Mouse (Mus musculus) kidney, embryonic 14.5 days (tissue): ENCODE measurements around the gene Gtpbp1. TPM values are rescaled to one million over a fixed set of nuclear protein-coding genes. Genes with fewer than 3 reads are reported as not detected.
A peak's percentile ranks its signal among the peaks of the same experiment; 100 is the strongest.

Experiments
- ATAC-seq: fragments of 200-750 bp; cut with Nextera tagmentation; 2 replicates; pipeline ENCODE4 v1.8.0; 2017; ENCODE audit warnings: moderate number of reproducible peaks, mild to moderate bottlenecking, moderate TSS enrichment, moderate library complexity; ENCODE audit not compliant: low FRiP score, low TSS enrichment
- H3K27ac ChIP-seq: fragments of 300-500 bp; sonication (generic); 2 replicates; pipeline ENCODE4 v1.5.1; 2014; ENCODE audit warnings: low read depth, mild to moderate bottlenecking, low read length, moderate library complexity, mixed read lengths
- H3K27me3 ChIP-seq: fragments of 300-500 bp; sonication (generic); 2 replicates; pipeline ENCODE4 v1.6.1; 2014; ENCODE audit warnings: mild to moderate bottlenecking, low read length; ENCODE audit not compliant: control insufficient read depth, insufficient read depth
- H3K36me3 ChIP-seq: fragments of 300-500 bp; sonication (generic); 2 replicates; pipeline ENCODE4 v1.6.1; 2014; ENCODE audit warnings: low read length, mixed read lengths; ENCODE audit not compliant: control insufficient read depth, insufficient read depth
- H3K4me1 ChIP-seq: fragments of 300-500 bp; sonication (generic); 2 replicates; pipeline ENCODE4 v1.6.1; 2014; ENCODE audit warnings: low read length, mixed read lengths; ENCODE audit not compliant: control insufficient read depth, insufficient read depth
- H3K4me2 ChIP-seq: fragments of 300-500 bp; sonication (generic); replicated peaks from 2 replicates; pipeline ENCODE4 v1.6.1; 2014; ENCODE audit warnings: low read depth, mild to moderate bottlenecking, low read length
- H3K4me3 ChIP-seq: fragments of 300-500 bp; sonication (generic); 2 replicates; pipeline ENCODE4 v1.5.1; 2014; ENCODE audit warnings: mild to moderate bottlenecking, low read length
- H3K9ac ChIP-seq: fragments of 300-500 bp; sonication (generic); 2 replicates; pipeline ENCODE4 v1.6.1; 2014; ENCODE audit warnings: low read depth, mild to moderate bottlenecking, low read length, moderate library complexity
- H3K9me3 ChIP-seq: fragments of 300-500 bp; sonication (generic); 2 replicates; pipeline ENCODE4 v1.6.1; 2016; ENCODE audit warnings: low read length; ENCODE audit not compliant: control insufficient read depth
- WGBS: fragments of 180-500 bp; shearing (Covaris S2); extraction: QIAGEN DNeasy Blood & Tissue Kit; methylation state at CpG from one replicate; pipeline ENCODE4 v1.1.7; 2014; 5-methylcytosine and 5-hydroxymethylcytosine counted together
- polyA plus RNA-seq: library from polyadenylated mRNA; unstranded; fragments of >200 nt; fragmentation: Nextera tagmentation; extraction: Ambion mirVana; gene quantifications from 2 replicates; pipeline ENCODE4 v1.2.1, GENCODE M21; 2014

Gene Gtpbp1
- polyA plus RNA-seq, 1 experiment from 2014 or later = 31.6 TPM

GRCm38 (mm10) chr15:79681973-79682372 lies 8.7 kb upstream of the Gtpbp1 start:
- 82% methylated on average over 4 of the region's 4 CpGs for WGBS

GRCm38 (mm10) chr15:79683146-79683545 lies 7.5 kb upstream of the Gtpbp1 start:
- no peak overlapping the region for H3K4me2 ChIP-seq
- WGBS = 73% methylated on average over 6 of the region's 6 CpGs

More at GRCm38 (mm10) chr15:79681973-79682372, 8.7 kb upstream of the Gtpbp1 start:
- no peaks in the 10 kb centered on the region for H3K27me3 ChIP-seq
- no peak overlapping the region for H3K9ac ChIP-seq
- H3K4me1 ChIP-seq = peaks cover 35% of the 10 kb centered on the region
- H3K36me3 ChIP-seq = peaks cover 3% of the 10 kb centered on the region; the same call in 1 of the 2 replicates
- no peak overlapping the region for H3K27ac ChIP-seq
- no peak overlapping the region for H3K4me2 ChIP-seq
- H3K4me3 ChIP-seq = no peak overlapping the region
- no peaks in the 10 kb centered on the region for H3K9me3 ChIP-seq
- no peak for ATAC-seq

GRCm38 (mm10) chr15:79683707-79684465 lies 6.8 kb upstream of the Gtpbp1 start:
- H3K4me1 ChIP-seq = peaks cover 35% of the 10 kb centered on the region
- H3K4me3 ChIP-seq = peak overlapping the region; percentile 87
- no peaks in the 10 kb centered on the region for H3K36me3 ChIP-seq
- H3K9me3 ChIP-seq = no peaks in the 10 kb centered on the region
- H3K9ac ChIP-seq = peak overlapping the region; percentile 90; the same call in 1 of the 2 replicates
- peak overlapping the region; percentile 73 for H3K4me2 ChIP-seq
- ATAC-seq = no peak
- no peaks in the 10 kb centered on the region for H3K27me3 ChIP-seq
- 71% methylated on average over 19 of the region's 19 CpGs for WGBS
- no peak overlapping the region for H3K27ac ChIP-seq

More at GRCm38 (mm10) chr15:79683146-79683545, 7.5 kb upstream of the Gtpbp1 start:
- H3K9me3 ChIP-seq = no peaks in the 10 kb centered on the region
- no peaks in the 10 kb centered on the region for H3K27me3 ChIP-seq
- H3K9ac ChIP-seq = no peak overlapping the region
- peaks cover 35% of the 10 kb centered on the region for H3K4me1 ChIP-seq
- no peaks in the 10 kb centered on the region for H3K36me3 ChIP-seq
- no peak for ATAC-seq
- no peak overlapping the region for H3K27ac ChIP-seq
- no peak overlapping the region for H3K4me3 ChIP-seq

- Histone ChIP-seq H3K9me3 (no peaks in the 10 kb centered on the region), H3K36me3 (no peaks in the 10 kb centered on the region), H3K4me2 (peak overlapping the region; percentile 73), H3K27ac (no peak overlapping the region), H3K4me1 (peaks cover 40% of the 10 kb centered on the region), H3K4me3 (peak overlapping the region; percentile 87), H3K27me3 (no peaks in the 10 kb centered on the region), H3K9ac (peak overlapping the region; percentile 90; the same call in 1 of the 2 replicates)
- no peak for ATAC-seq
- WGBS = 77% methylated on average over 6 of the region's 6 CpGs
Measured at GRCm38 (mm10) chr15:79684616-79685015, 6.0 kb upstream of the Gtpbp1 start.

GRCm38 (mm10) chr15:79685141-79685641 lies 5.5 kb upstream of the Gtpbp1 start:
- H3K4me2 ChIP-seq = peak overlapping the region; percentile 73
- WGBS = 7% methylated on average over 6 of the region's 6 CpGs
- no peaks in the 10 kb centered on the region for H3K36me3 ChIP-seq
- H3K9me3 ChIP-seq = no peaks in the 10 kb centered on the region
- no peak overlapping the region for H3K27ac ChIP-seq
- peak overlapping the region; percentile 90 for H3K9ac ChIP-seq
- H3K4me3 ChIP-seq = peak overlapping the region; percentile 87
- no peaks in the 10 kb centered on the region for H3K27me3 ChIP-seq
- ATAC-seq = no peak
- H3K4me1 ChIP-seq = peaks cover 44% of the 10 kb centered on the region

- peak overlapping the region; percentile 87 for H3K4me3 ChIP-seq
- H3K4me2 ChIP-seq = peak overlapping the region; percentile 73
- WGBS = 17% methylated on average over 15 of the region's 15 CpGs
- H3K4me1 ChIP-seq = peaks cover 44% of the 10 kb centered on the region
- no peak overlapping the region for H3K27ac ChIP-seq
- no peaks in the 10 kb centered on the region for H3K9me3 ChIP-seq
- H3K9ac ChIP-seq = peak overlapping the region; percentile 90
- no peaks in the 10 kb centered on the region for H3K36me3 ChIP-seq
- no peaks in the 10 kb centered on the region for H3K27me3 ChIP-seq
- ATAC-seq = no peak
Measured at GRCm38 (mm10) chr15:79686046-79686869, 4.4 kb upstream of the Gtpbp1 start.

- no peaks in the 10 kb centered on the region for H3K27me3 ChIP-seq
- H3K9ac ChIP-seq = peak overlapping the region; percentile 90
- H3K4me2 ChIP-seq = peak overlapping the region; percentile 73
- no peak for ATAC-seq
- peaks cover 51% of the 10 kb centered on the region for H3K4me1 ChIP-seq
- H3K27ac ChIP-seq = peak overlapping the region; percentile 92
- H3K9me3 ChIP-seq = no peaks in the 10 kb centered on the region
- peak overlapping the region; percentile 87 for H3K4me3 ChIP-seq
- 0% methylated on average over 24 of the region's 33 CpGs for WGBS
- H3K36me3 ChIP-seq = no peaks in the 10 kb centered on the region
Measured at GRCm38 (mm10) chr15:79687175-79687574, 3.5 kb upstream of the Gtpbp1 start.

- Histone ChIP-seq H3K4me2 (peak within 1 kb of the TSS; percentile 73), H3K27me3 (no peaks in the 10 kb centered on the region), H3K9ac (peak within 1 kb of the TSS; percentile 90), H3K4me3 (peak within 1 kb of the TSS; percentile 87), H3K36me3 (no peaks in the 10 kb centered on the region), H3K27ac (peak within 1 kb of the TSS; percentile 92), H3K9me3 (no peaks in the 10 kb centered on the region), H3K4me1 (peaks cover 54% of the 10 kb centered on the region)
- peak; percentile 61 for ATAC-seq
- under 1% methylated on average over 72 of the region's 72 CpGs for WGBS
Measured at GRCm38 (mm10) chr15:79687646-79688267, 2.9 kb upstream of the Gtpbp1 start, which contains the start of gene Josd1. Gene Josd1, minus strand, starts transcription at chr15:79687919.
